Mouse (Mus musculus) kidney, adult 2 months (tissue): Measurements from ENCODE around the gene Fkbp1b.

ENCODE experiments used
- CTCF ChIP-seq: fragments of 200-500 bp; conservative IDR thresholded peaks from 2 replicates; pipeline ENCODE4 v1.5.1; 2011; ENCODE audit warnings: low read depth, mild to moderate bottlenecking, control low read depth, low read length, moderate library complexity, mixed read lengths; ENCODE audit not compliant: insufficient read depth, insufficient read length
- POLR2A ChIP-seq: fragments of 200-500 bp; IDR thresholded peaks from one replicate; pipeline ENCODE4 v1.6.1; 2011; ENCODE audit warnings: low read depth, low read length, control low read depth

GRCm38 (mm10) chr12:4793718-4794117, 47.7 kb downstream of the Fkbp1b start:
- no peak for TF ChIP-seq POLR2A
- TF ChIP-seq CTCF: peak; percentile 61
